Mouse (Mus musculus) forebrain, postnatal 0 days (tissue): ENCODE results near the gene Pcnx2. TPM values are rescaled to one million over a fixed set of nuclear protein-coding genes. Genes with fewer than 3 reads are reported as not detected.

ENCODE experiments used
- ATAC-seq: fragments of 200-750 bp; cut with Nextera tagmentation; 2 replicates; pipeline ENCODE4 v1.8.0; 2017; ENCODE audit warnings: mild to moderate bottlenecking, moderate library complexity
- DNase-seq: peaks from one replicate; pipeline ENCODE4 v3.0.0-alpha.2; 2015
- H3K27ac ChIP-seq: fragments of 300-500 bp; sonication (generic); 2 replicates; pipeline ENCODE4 v1.5.1; 2014; ENCODE audit warnings: low read depth, mild to moderate bottlenecking, antibody characterized with exemption, low read length, moderate library complexity, mixed read lengths
- H3K27me3 ChIP-seq: fragments of 300-500 bp; sonication (generic); 2 replicates; pipeline ENCODE4 v1.6.1; 2014; ENCODE audit warnings: mild to moderate bottlenecking, low read length, mixed read lengths; ENCODE audit not compliant: insufficient read depth
- H3K36me3 ChIP-seq: fragments of 300-500 bp; sonication (generic); 2 replicates; pipeline ENCODE4 v1.6.1; 2014; ENCODE audit warnings: mild to moderate bottlenecking, moderate library complexity; ENCODE audit not compliant: insufficient read depth
- H3K4me1 ChIP-seq: fragments of 300-500 bp; sonication (generic); 2 replicates; pipeline ENCODE4 v1.6.1; 2014; ENCODE audit warnings: antibody characterized with exemption; ENCODE audit not compliant: insufficient read depth
- H3K4me2 ChIP-seq: fragments of 300-500 bp; sonication (generic); 2 replicates; pipeline ENCODE4 v1.6.1; 2014; ENCODE audit warnings: low read depth, mild to moderate bottlenecking, moderate library complexity
- H3K4me3 ChIP-seq: fragments of 300-500 bp; sonication (generic); 2 replicates; pipeline ENCODE4 v1.5.1; 2014; ENCODE audit warnings: low read depth, low read length, mixed read lengths
- H3K9ac ChIP-seq: fragments of 300-500 bp; sonication (generic); 2 replicates; pipeline ENCODE4 v1.6.1; 2014; ENCODE audit warnings: mild to moderate bottlenecking
- H3K9me3 ChIP-seq: fragments of 300-500 bp; sonication (generic); 2 replicates; pipeline ENCODE4 v1.6.1; 2016; ENCODE audit warnings: low read length
- CTCF ChIP-seq: sonication (generic); IDR thresholded peaks from 2 replicates; pipeline ENCODE4 v1.5.1; 2016; ENCODE audit warnings: antibody characterized with exemption, control low read depth, low read depth
- WGBS: fragments of 180-500 bp; shearing (Covaris S2); extraction: QIAGEN DNeasy Blood & Tissue Kit; methylation state at CpG from one replicate; pipeline ENCODE4 v1.1.7; 2014; 5-methylcytosine and 5-hydroxymethylcytosine counted together
- polyA plus RNA-seq: library from polyadenylated mRNA; unstranded; fragments of >200 nt; fragmentation: Nextera tagmentation; extraction: Ambion mirVana; gene quantifications from 2 replicates; pipeline ENCODE4 v1.2.1, GENCODE M21; 2015
- total RNA-seq: library from RNA; depleted of rRNA; stranded (reverse); fragments of >200 nt; gene quantifications from 2 replicates; pipeline ENCODE4 v1.2.3, GENCODE M21; 2014

Pcnx2 gene
- total and polyA plus RNA-seq, 2 experiments from 2014 or later, result 2.1 to 12.3 TPM

GRCm38 (mm10) chr8:125733964-125734956 is 163.9 kb downstream of the Pcnx2 start:
- H3K27ac ChIP-seq, result no peak overlapping the region
- H3K36me3 ChIP-seq, result no peaks in the 10 kb centered on the region
- H3K4me1 ChIP-seq, result 0 out of 2 replicates have a peak, but pooled peaks cover 4% of the 10 kb centered on the region
- peak; percentile 94 for DNase-seq
- peak overlapping the region; percentile 65 for H3K4me3 ChIP-seq
- no peaks in the 10 kb centered on the region for H3K9me3 ChIP-seq
- H3K9ac ChIP-seq, result peak overlapping the region; percentile 68
- H3K4me2 ChIP-seq, result peak overlapping the region; percentile 92
- peak; percentile 97 for ATAC-seq
- H3K27me3 ChIP-seq, result no peaks in the 10 kb centered on the region
- TF ChIP-seq CTCF, result no peak; the same call in 1 of the 2 replicates
- WGBS, result 8% methylated on average over 45 of the region's 52 CpGs

- ATAC-seq, result no peak
- Histone ChIP-seq H3K4me2 (no peak within 1 kb of the TSS), H3K9me3 (no peaks in the 10 kb centered on the region), H3K27ac (no peak within 1 kb of the TSS), H3K27me3 (no peaks in the 10 kb centered on the region), H3K36me3 (no peaks in the 10 kb centered on the region), H3K9ac (no peak within 1 kb of the TSS), H3K4me3 (no peak within 1 kb of the TSS), H3K4me1 (0 out of 2 replicates have a peak, but pooled peaks cover 4% of the 10 kb centered on the region)
- TF ChIP-seq CTCF, result no peak
- DNase-seq, result no peak
- 84% methylated on average over 7 of the region's 7 CpGs for WGBS
These were observed 168.4 kb downstream of the Pcnx2 start, which contains the start of gene Ntpcr for GRCm38 (mm10) chr8:125729746-125730145. TSS of gene Ntpcr (plus strand) at chr8:125729963.

GRCm38 (mm10) chr8:125727797-125728196 is 170.3 kb downstream of the Pcnx2 start:
- Histone ChIP-seq H3K36me3 (no peaks in the 10 kb centered on the region), H3K9ac (no peak overlapping the region), H3K4me3 (no peak overlapping the region), H3K27me3 (no peaks in the 10 kb centered on the region), H3K27ac (no peak overlapping the region), H3K4me2 (no peak overlapping the region), H3K9me3 (no peaks in the 10 kb centered on the region), H3K4me1 (no peaks in the 10 kb centered on the region)
- ATAC-seq (no peak), DNase-seq (no peak)
- TF ChIP-seq CTCF, result no peak
- 60% methylated on average over 8 of the region's 8 CpGs for WGBS

GRCm38 (mm10) chr8:125726986-125727385 is 171.1 kb downstream of the Pcnx2 start:
- Histone ChIP-seq H3K9me3 (no peaks in the 10 kb centered on the region), H3K27me3 (no peaks in the 10 kb centered on the region), H3K9ac (no peak overlapping the region), H3K4me1 (no peaks in the 10 kb centered on the region), H3K27ac (no peak overlapping the region), H3K4me2 (no peak overlapping the region), H3K36me3 (no peaks in the 10 kb centered on the region), H3K4me3 (no peak overlapping the region)
- no peak for TF ChIP-seq CTCF
- 88% methylated on average over 5 of the region's 5 CpGs for WGBS
- DNase-seq (no peak), ATAC-seq (no peak)

GRCm38 (mm10) chr8:125726143-125726542 is 172.0 kb downstream of the Pcnx2 start:
- 91% methylated on average over 4 of the region's 4 CpGs for WGBS
- Histone ChIP-seq H3K4me3 (no peak overlapping the region), H3K4me2 (no peak overlapping the region), H3K4me1 (no peaks in the 10 kb centered on the region), H3K27me3 (no peaks in the 10 kb centered on the region), H3K27ac (no peak overlapping the region), H3K9ac (no peak overlapping the region), H3K36me3 (no peaks in the 10 kb centered on the region), H3K9me3 (no peaks in the 10 kb centered on the region)
- DNase-seq (no peak), ATAC-seq (no peak)
- TF ChIP-seq CTCF, result no peak

GRCm38 (mm10) chr8:125725037-125725820 is 172.9 kb downstream of the Pcnx2 start:
- no peak for TF ChIP-seq CTCF
- Histone ChIP-seq H3K9ac (no peak overlapping the region), H3K36me3 (no peaks in the 10 kb centered on the region), H3K9me3 (no peaks in the 10 kb centered on the region), H3K27ac (no peak overlapping the region), H3K27me3 (no peaks in the 10 kb centered on the region), H3K4me2 (no peak overlapping the region), H3K4me1 (no peaks in the 10 kb centered on the region), H3K4me3 (no peak overlapping the region)
- WGBS, result 90% methylated on average over 6 of the region's 6 CpGs
- no peak for DNase-seq
- ATAC-seq, result no peak
